Comparison of ENCODE assay signal across 8 mouse cellular contexts in genomic region chr2:172643860-172644259, GRCm38 (mm10).
DNase-seq lines count a peak whose midpoint lies in the region; ATAC-seq and TF ChIP-seq lines count a peak whose summit lies in the region.

No protein-coding gene starts in this region.

- TF ChIP-seq CTCF in E14TG2a.4 (conservative IDR thresholded peaks at IDR 0.05; ENCODE audit: low read length): no peak

- peak overlapping the region; percentile 9; the same call in 1 of the 2 replicates for H3K4me2 ChIP-seq in heart, embryonic 15.5 days
- H3K4me2 ChIP-seq in limb, embryonic 14.5 days (replicated peaks; ENCODE audit: low read depth, low read length, severe bottlenecking): no peak overlapping the region
- no peak overlapping the region for H3K4me2 ChIP-seq in hindbrain, embryonic 13.5 days

- H3K4me3 ChIP-seq in E14TG2a.4 (replicated peaks; ENCODE audit: low read length): peak overlapping the region; percentile 59
- H3K4me3 ChIP-seq in heart, embryonic 15.5 days: no peak overlapping the region
- no peak overlapping the region for H3K4me3 ChIP-seq in limb, embryonic 14.5 days (replicated peaks; ENCODE audit: low read length)
- H3K4me3 ChIP-seq in hindbrain, embryonic 13.5 days: no peak overlapping the region

- 17% methylated on average over 12 of the region's 12 CpGs for WGBS in heart, embryonic 15.5 days
- WGBS in limb, embryonic 14.5 days: 32% methylated on average over 12 of the region's 12 CpGs
- 39% methylated on average over 12 of the region's 12 CpGs for WGBS in hindbrain, embryonic 13.5 days

- intact Hi-C loops in left cerebral cortex, postnatal 14 days (cut with DNase I): no loop called here

- H3K36me3 ChIP-seq in E14TG2a.4 (ENCODE audit: insufficient read depth, low read length): no peaks in the 10 kb centered on the region
- no peaks in the 10 kb centered on the region for H3K36me3 ChIP-seq in heart, embryonic 15.5 days
- H3K36me3 ChIP-seq in limb, embryonic 14.5 days (ENCODE audit: control insufficient read depth, insufficient read depth, low read length): no peaks in the 10 kb centered on the region
- H3K36me3 ChIP-seq in hindbrain, embryonic 13.5 days: no peaks in the 10 kb centered on the region

- peak; percentile 45 for DNase-seq in adrenal gland, postnatal 10 days
- peak; percentile 41 for DNase-seq in limb, embryonic 14.5 days (ENCODE audit: low spot score)
- no peak for DNase-seq in left cerebral cortex, postnatal 14 days (ENCODE audit: low spot score in 2 of 2)
- no peak for DNase-seq in cerebellum, postnatal 4 days (ENCODE audit: low spot score in 2 of 2)
- DNase-seq in embryo, embryonic 9.5 days (ENCODE audit: extremely low spot score): no peak

- H3K4me1 ChIP-seq in E14TG2a.4 (replicated peaks; ENCODE audit: low read depth, low read length): peaks cover 37% of the 10 kb centered on the region
- H3K4me1 ChIP-seq in heart, embryonic 15.5 days (replicated peaks): peaks cover 14% of the 10 kb centered on the region
- peaks cover 6% of the 10 kb centered on the region; the same call in 1 of the 2 replicates for H3K4me1 ChIP-seq in limb, embryonic 14.5 days (ENCODE audit: control insufficient read depth, insufficient read depth, low read length)
- peaks cover 6% of the 10 kb centered on the region; the same call in 1 of the 2 replicates for H3K4me1 ChIP-seq in hindbrain, embryonic 13.5 days (replicated peaks)

- TF ChIP-seq POLR2A in limb, embryonic 14.5 days (IDR thresholded peaks at IDR 0.05; ENCODE audit: borderline replicate concordance, extremely low read depth, insufficient read depth, insufficient read length): no peak

- H3K9me3 ChIP-seq in E14TG2a.4 (ENCODE audit: low read length): peaks cover 7% of the 10 kb centered on the region; the same call in 1 of the 2 replicates
- no peaks in the 10 kb centered on the region for H3K9me3 ChIP-seq in heart, embryonic 15.5 days (replicated peaks)
- no peaks in the 10 kb centered on the region for H3K9me3 ChIP-seq in limb, embryonic 14.5 days (ENCODE audit: control insufficient read depth, low read length)
- H3K9me3 ChIP-seq in hindbrain, embryonic 13.5 days: no peaks in the 10 kb centered on the region

- peak; percentile 33; the same call in 1 of the 2 replicates for ATAC-seq in heart, embryonic 15.5 days (replicated peaks; ENCODE audit: insufficient number of reproducible peaks, insufficient read depth, low FRiP score, low read depth)
- no peak for ATAC-seq in limb, embryonic 14.5 days (ENCODE audit: low FRiP score, low read depth)
- ATAC-seq in hindbrain, embryonic 13.5 days (ENCODE audit: low FRiP score): no peak

- peak overlapping the region; percentile 26; the same call in 1 of the 2 replicates for H3K27ac ChIP-seq in heart, embryonic 15.5 days
- no peak overlapping the region for H3K27ac ChIP-seq in limb, embryonic 14.5 days (replicated peaks; ENCODE audit: low read depth, low read length)
- H3K27ac ChIP-seq in hindbrain, embryonic 13.5 days: no peak overlapping the region

- H3K27me3 ChIP-seq in E14TG2a.4 (ENCODE audit: insufficient read depth, low read length): peaks cover 52% of the 10 kb centered on the region
- 0 out of 2 replicates have a peak, but pooled peaks cover 7% of the 10 kb centered on the region for H3K27me3 ChIP-seq in heart, embryonic 15.5 days
- no peaks in the 10 kb centered on the region for H3K27me3 ChIP-seq in limb, embryonic 14.5 days (ENCODE audit: control insufficient read depth, insufficient read depth, low read length)
- H3K27me3 ChIP-seq in hindbrain, embryonic 13.5 days: peaks cover 30% of the 10 kb centered on the region

- H3K9ac ChIP-seq in heart, embryonic 15.5 days: no peak overlapping the region; the same call in 1 of the 2 replicates
- H3K9ac ChIP-seq in limb, embryonic 14.5 days (ENCODE audit: low read depth, low read length, severe bottlenecking): no peak overlapping the region
- no peak overlapping the region for H3K9ac ChIP-seq in hindbrain, embryonic 13.5 days

Comparison
In these comparisons a context has a peak if more than half of its experiments do, and no peak if none do; other contexts are left out.
1. DNase-seq: peak in adrenal gland, postnatal 10 days (single experiment) and limb, embryonic 14.5 days (single experiment); none in left cerebral cortex, postnatal 14 days (0 of 2), cerebellum, postnatal 4 days (0 of 2) and embryo, embryonic 9.5 days (single experiment).